ENCODE assay signal across 8 mouse cellular contexts in genomic region chr12:32378528-32379295, GRCm38 (mm10). TPM values are rescaled to one million over a fixed set of nuclear protein-coding genes. Genes with fewer than 3 reads are reported as not detected.
DNase-seq lines count a peak whose midpoint lies in the region; ATAC-seq and TF ChIP-seq lines count a peak whose summit lies in the region.

Gene Ccdc71l (plus strand): TSS chr12:32378704.

- peak; percentile 94 for ATAC-seq in hindbrain, embryonic 16.5 days
- ATAC-seq in megakaryocyte, adult 5-6 weeks (ENCODE audit: poor library complexity, severe bottlenecking), result peak; percentile 76

- H3K4me3 ChIP-seq in hindbrain, embryonic 16.5 days (ENCODE audit: low read length), result peak within 1 kb of the TSS; percentile 79
- H3K4me3 ChIP-seq in left cerebral cortex, adult 2 months, result peak within 1 kb of the TSS; percentile 89

- no peaks in the 10 kb centered on the region for H3K27me3 ChIP-seq in hindbrain, embryonic 16.5 days (replicated peaks; ENCODE audit: control insufficient read depth, insufficient read depth, low read length)

- intact Hi-C loops in left cerebral cortex, adult 2 months (cut with DNase I), result loop anchor here (1.0 to 10.0 kb wide), 4 partner anchors 86 to 519 kb away; no protein-coding TSS in a partner anchor

- DNase-seq in WW6 (ENCODE audit: low read depth, low spot score), result peak; percentile 55
- peak; percentile 61 to 86 for DNase-seq in cerebellum, postnatal 4 days (ENCODE audit: low spot score in 2 of 2)
- DNase-seq in gastrocnemius, adult 18-20 months (ENCODE audit: low spot score), result peak; percentile 83
- peak; percentile 73 to 78 for DNase-seq in left cerebral cortex, adult 2 months (ENCODE audit: extremely low spot score in 1 of 2, low spot score in 2 of 2)
- peak; percentile 70 to 72 for DNase-seq in right cerebral cortex, adult 2 months (ENCODE audit: low spot score in 2 of 2)
- DNase-seq in urinary bladder, postnatal 14 days (ENCODE audit: low spot score), result peak; percentile 81

- WGBS in hindbrain, embryonic 16.5 days, result under 1% methylated on average over 47 of the region's 78 CpGs

- H3K9me3 ChIP-seq in hindbrain, embryonic 16.5 days (ENCODE audit: control insufficient read depth, low read length), result no peaks in the 10 kb centered on the region

- peak within 1 kb of the TSS; percentile 64 for H3K4me2 ChIP-seq in hindbrain, embryonic 16.5 days (ENCODE audit: low read length)

- peak within 1 kb of the TSS; percentile 97 for H3K9ac ChIP-seq in hindbrain, embryonic 16.5 days (ENCODE audit: low read depth, low read length)

- H3K27ac ChIP-seq in hindbrain, embryonic 16.5 days (ENCODE audit: low read depth, low read length), result peak within 1 kb of the TSS; percentile 91
- peak within 1 kb of the TSS; percentile 88 for H3K27ac ChIP-seq in left cerebral cortex, adult 2 months

- H3K4me1 ChIP-seq in hindbrain, embryonic 16.5 days (ENCODE audit: control insufficient read depth, insufficient read depth, low read depth, low read length), result peaks cover 17% of the 10 kb centered on the region

- no peaks in the 10 kb centered on the region for H3K36me3 ChIP-seq in hindbrain, embryonic 16.5 days (ENCODE audit: control insufficient read depth, insufficient read depth, low read length)

- no peak for TF ChIP-seq CTCF in left cerebral cortex, adult 2 months (IDR thresholded peaks at IDR 0.05)

RNA-seq across cellular contexts. Expression of gene Ccdc71l, which starts in this region (rescaled TPM):
- total RNA-seq in gastrocnemius, adult 18-20 months (2021), result 1 to 10 TPM; 5.4 to 5.6 TPM
- 2.3 and 2.7 TPM in 2 replicates for polyA plus RNA-seq in hindbrain, embryonic 16.5 days (2015; fragmentation: Nextera tagmentation; extraction: Ambion mirVana)
- total RNA-seq in left cerebral cortex, adult 2 months (2021), result 10 to 100 TPM; 13.0 to 13.1 TPM
- total RNA-seq in megakaryocyte, adult 5-6 weeks (2015), result 24.5 and 25.7 TPM in 2 replicates
- total RNA-seq in megakaryocyte, adult 5-6 weeks (2017), result 23.9 and 25.9 TPM in 2 replicates

Comparison
In these comparisons a context has a peak if more than half of its experiments do, and no peak if none do; other contexts are left out.
1. Peak in every context shown above with its lines: DNase-seq, ATAC-seq, H3K4me3 ChIP-seq and H3K27ac ChIP-seq.